Mouse (Mus musculus): ENCODE measurements at regions not wholly inside any gene's neighbourhood (a gene's known extent, or its start where the extent isn't known, plus 50 kb on each side); places are given as distances from the start of the nearest gene placed in this dataset.

GRCm38 (mm10) chr1:81904056-81904455, 328.9 kb upstream of the Gm9747 start:
- ATAC-seq (ENCODE audit: insufficient number of reproducible peaks, low FRiP score, low TSS enrichment), result no peak

- no peak for ATAC-seq (ENCODE audit: insufficient number of reproducible peaks, low FRiP score, low TSS enrichment)
Measured at GRCm38 (mm10) chr1:81912607-81913006, 320.3 kb upstream of the Gm9747 start.

GRCm38 (mm10) chr1:81913561-81913964, 319.3 kb upstream of the Gm9747 start:
- ATAC-seq (ENCODE audit: insufficient number of reproducible peaks, low FRiP score, low TSS enrichment), result no peak

GRCm38 (mm10) chr1:81916840-81917239, 316.1 kb upstream of the Gm9747 start:
- ATAC-seq (ENCODE audit: insufficient number of reproducible peaks, low FRiP score, low TSS enrichment), result no peak

- no peak for ATAC-seq (ENCODE audit: insufficient number of reproducible peaks, low FRiP score, low TSS enrichment)
Measured at GRCm38 (mm10) chr1:81927721-81928120, 305.2 kb upstream of the Gm9747 start.

- ATAC-seq (ENCODE audit: insufficient number of reproducible peaks, low FRiP score, low TSS enrichment), result no peak
Measured at GRCm38 (mm10) chr1:81933064-81933463, 299.8 kb upstream of the Gm9747 start.

DNA sequence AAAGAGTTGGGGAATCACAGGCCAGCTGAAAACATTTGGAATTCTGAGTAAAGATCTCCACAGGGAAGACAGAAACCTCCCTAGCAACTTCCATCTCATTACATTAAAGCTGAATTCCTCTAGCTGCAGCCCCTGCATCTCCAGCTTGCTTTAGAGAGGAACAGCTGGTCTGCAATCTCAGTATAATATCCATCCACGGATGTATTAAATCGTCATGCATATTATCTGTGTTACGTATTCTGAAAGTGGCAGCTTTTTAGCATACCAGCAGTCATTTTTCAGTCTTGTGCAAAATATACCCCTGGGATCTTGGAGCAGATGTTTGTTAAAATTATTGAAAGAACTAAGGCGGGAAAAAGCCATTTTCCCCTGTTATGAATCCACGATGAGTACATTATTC, 287.7 kb upstream of the Gm9747 start:
- ATAC-seq (ENCODE audit: insufficient number of reproducible peaks, low FRiP score, low TSS enrichment), result no peak

GRCm38 (mm10) chr1:81950140-81950550, 282.8 kb upstream of the Gm9747 start:
- no peak for ATAC-seq (ENCODE audit: insufficient number of reproducible peaks, low FRiP score, low TSS enrichment)

- no peak for ATAC-seq (ENCODE audit: insufficient number of reproducible peaks, low FRiP score, low TSS enrichment)
Measured at GRCm38 (mm10) chr1:81950853-81951252, 282.1 kb upstream of the Gm9747 start.

DNA sequence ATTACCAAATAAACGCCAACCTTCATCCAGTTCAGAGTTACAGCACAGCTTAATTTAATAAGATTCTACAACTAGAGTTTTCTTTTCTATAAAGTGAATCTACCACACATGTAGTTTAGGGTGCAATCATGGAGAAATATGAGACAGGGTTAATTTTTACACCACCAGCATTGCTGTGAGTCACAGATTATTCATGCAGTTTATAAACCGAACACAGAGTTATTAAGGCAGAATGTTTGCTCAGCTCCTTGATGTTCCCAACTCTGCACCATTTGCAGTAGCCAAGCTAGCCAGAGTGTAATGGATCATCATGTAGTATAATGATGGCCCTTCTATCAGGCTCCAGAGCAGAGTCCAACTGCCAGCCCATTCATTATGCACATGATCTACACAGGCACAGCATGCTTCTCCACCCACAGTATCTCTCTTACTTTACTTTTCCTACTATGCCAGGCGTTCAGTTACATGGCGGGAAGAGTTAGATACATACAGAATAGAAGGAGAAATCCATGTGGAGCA, 281.4 kb upstream of the Gm9747 start:
- ATAC-seq (ENCODE audit: insufficient number of reproducible peaks, low FRiP score, low TSS enrichment), result no peak

- no peak for ATAC-seq (ENCODE audit: insufficient number of reproducible peaks, low FRiP score, low TSS enrichment)
Measured at GRCm38 (mm10) chr1:81952095-81952494, 280.8 kb upstream of the Gm9747 start.

DNA sequence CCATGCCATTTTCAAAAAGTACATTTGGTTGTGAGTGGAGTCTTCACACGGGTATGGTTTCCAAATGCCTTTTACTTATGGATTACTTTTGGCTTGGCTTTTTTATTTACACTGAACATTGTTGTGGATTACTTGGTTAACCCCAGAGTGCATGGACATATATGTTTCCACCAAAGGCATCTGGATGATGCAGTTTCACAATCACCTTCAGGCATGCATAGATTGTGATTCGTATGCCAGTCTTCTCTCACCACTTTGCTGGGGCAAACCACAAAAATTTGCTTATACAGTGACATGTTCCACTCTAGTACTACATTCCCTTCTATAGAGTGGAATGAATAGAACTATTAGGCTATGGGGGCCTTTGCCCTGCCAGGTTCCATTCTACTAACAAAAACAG, 278.4 kb upstream of the Gm9747 start:
- ATAC-seq (ENCODE audit: insufficient number of reproducible peaks, low FRiP score, low TSS enrichment), result no peak

DNA sequence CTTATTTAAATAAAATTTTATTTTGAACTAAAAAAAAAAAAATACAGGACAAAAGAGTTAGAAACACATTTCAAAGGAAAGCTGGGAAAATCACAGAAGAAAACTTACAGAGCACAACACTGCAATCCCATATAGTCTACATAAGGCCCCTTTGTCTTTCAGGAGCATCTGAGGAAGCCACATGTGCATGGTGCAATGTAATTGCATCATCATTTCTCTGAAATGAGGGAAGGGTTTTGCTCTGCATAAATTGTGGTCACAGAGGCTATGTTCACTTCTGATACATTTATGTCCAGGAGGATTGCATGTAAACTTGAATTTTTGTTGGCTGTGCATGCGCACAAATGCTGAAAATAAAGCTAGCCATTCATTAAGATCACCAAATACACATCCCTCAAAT, 265.9 kb upstream of the Gm9747 start:
- ATAC-seq (ENCODE audit: insufficient number of reproducible peaks, low FRiP score, low TSS enrichment), result no peak

DNA sequence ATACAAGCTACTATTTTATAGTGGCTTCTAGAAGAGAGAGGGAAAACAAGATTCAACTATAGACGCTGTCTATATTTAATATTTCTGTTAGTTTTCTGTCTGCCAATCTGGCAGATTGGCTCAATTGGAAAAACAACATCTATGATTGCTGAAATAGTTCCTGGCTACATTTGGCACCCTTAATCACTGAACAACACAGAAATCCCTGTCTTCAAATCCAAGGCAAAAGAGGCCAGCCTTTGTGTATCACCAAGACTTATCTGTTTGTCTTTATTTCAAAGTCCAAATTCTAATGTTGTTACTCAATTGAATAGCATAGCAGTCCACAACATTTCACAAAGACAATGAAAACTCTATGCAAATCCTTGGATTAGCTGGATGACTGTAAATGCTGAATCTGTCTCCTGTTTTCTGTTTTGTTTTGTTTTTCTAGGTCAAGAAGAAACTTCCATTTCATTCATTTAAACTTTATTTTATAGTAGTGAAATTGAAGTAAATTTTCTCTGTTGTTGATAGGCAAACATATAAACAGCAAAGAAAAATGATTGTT, 265.1 kb upstream of the Gm9747 start:
- no peak for ATAC-seq (ENCODE audit: insufficient number of reproducible peaks, low FRiP score, low TSS enrichment)

- ATAC-seq (ENCODE audit: insufficient number of reproducible peaks, low FRiP score, low TSS enrichment), result no peak
Measured at GRCm38 (mm10) chr1:81972575-81972974, 260.3 kb upstream of the Gm9747 start.

- no peak for ATAC-seq (ENCODE audit: insufficient number of reproducible peaks, low FRiP score, low TSS enrichment)
Measured at GRCm38 (mm10) chr1:81973481-81973880, 259.4 kb upstream of the Gm9747 start.

GRCm38 (mm10) chr1:82007943-82008342, 225.0 kb upstream of the Gm9747 start:
- no peak for ATAC-seq (ENCODE audit: insufficient number of reproducible peaks, low FRiP score, low TSS enrichment)

GRCm38 (mm10) chr1:82008805-82009204, 224.1 kb upstream of the Gm9747 start:
- no peak for ATAC-seq (ENCODE audit: insufficient number of reproducible peaks, low FRiP score, low TSS enrichment)

DNA sequence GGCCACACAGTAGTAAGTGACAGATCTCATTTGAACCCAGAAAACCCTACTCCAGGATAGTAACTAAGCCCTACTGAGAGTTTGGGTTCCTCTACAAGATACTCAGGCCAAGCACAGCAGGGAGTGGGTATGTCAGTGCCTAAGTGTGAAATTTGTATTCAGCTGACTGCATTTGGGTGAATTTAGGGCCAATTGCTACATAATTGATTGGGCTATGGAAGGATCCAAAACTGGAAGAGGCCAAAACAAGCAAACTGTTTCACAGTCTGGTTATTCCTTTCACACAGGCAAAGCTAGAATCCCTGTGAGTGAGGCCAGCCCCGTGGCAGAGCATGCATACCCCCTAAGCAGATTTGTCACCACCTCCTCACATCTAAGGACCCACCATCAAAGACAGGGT, 221.9 kb upstream of the Gm9747 start:
- ATAC-seq (ENCODE audit: insufficient number of reproducible peaks, low FRiP score, low TSS enrichment), result no peak

GRCm38 (mm10) chr1:82015341-82015740, 217.6 kb upstream of the Gm9747 start:
- no peak for ATAC-seq (ENCODE audit: insufficient number of reproducible peaks, low FRiP score, low TSS enrichment)

GRCm38 (mm10) chr1:82018701-82019404, 214.1 kb upstream of the Gm9747 start:
- ATAC-seq (ENCODE audit: insufficient number of reproducible peaks, low FRiP score, low TSS enrichment), result no peak

DNA sequence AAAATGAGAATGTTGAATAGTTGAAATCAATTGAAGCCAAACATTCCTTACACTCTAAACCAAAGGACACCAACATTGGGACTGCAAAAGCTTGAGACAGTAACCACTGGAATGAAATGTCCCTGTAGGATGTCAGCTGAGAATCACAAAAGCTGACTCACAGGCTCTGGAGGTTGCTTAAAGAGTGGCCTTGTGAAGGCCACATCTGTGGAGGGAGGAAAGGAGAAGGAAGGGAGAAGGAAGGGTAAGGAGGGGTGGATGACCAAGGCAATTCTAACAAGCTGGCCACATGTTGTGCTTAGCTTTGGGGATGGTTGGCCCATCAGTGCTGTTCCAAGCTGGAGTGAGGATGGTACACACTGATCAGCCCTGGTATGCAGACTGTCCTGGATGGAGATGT, 205.2 kb upstream of the Gm9747 start:
- ATAC-seq (ENCODE audit: insufficient number of reproducible peaks, low FRiP score, low TSS enrichment), result no peak

All from cerebellum, adult (tissue).